Mouse (Mus musculus): ENCODE results near the gene Ube4a. TPM values are rescaled to one million over a fixed set of nuclear protein-coding genes. Genes with fewer than 3 reads are reported as not detected.
"Not testable (repeated sequence)": the region's sequence is repeated elsewhere in the genome, so short reads cannot be mapped to it uniquely, and the experiment has no call there.

Ube4a gene
- polyA plus RNA-seq, 1 experiment from 2014 or later: 39.0 TPM

DNA sequence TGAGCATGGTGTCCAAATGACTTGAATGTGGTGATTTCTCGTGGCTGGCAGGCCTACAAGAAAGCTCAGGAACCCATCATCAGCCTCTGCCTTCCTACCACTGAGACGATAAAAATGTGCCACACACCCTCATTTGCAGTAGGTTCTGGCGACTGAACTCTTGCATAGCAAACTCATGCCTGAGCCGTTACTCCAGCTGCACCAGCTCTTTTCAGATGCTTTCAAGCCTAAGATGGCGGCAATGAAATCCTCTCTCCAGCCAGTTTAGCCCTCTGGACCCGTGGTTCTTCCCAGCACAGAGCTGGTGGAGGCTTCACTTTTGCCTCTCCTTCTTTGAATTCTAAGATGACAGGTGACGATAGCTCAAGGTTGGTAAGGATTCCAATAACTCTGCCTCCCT is 14.4 kb upstream of the Ube4a start:
- no peak for ATAC-seq (replicated peaks)
- Histone ChIP-seq H3K27me3 (0 out of 2 replicates have a peak, but pooled peaks cover 4% of the 10 kb centered on the region), H3K36me3 (no peaks in the 10 kb centered on the region), H3K27ac (replicated peaks) (no peak overlapping the region), H3K4me2 (replicated peaks) (no peak overlapping the region), H3K9ac (replicated peaks) (no peak overlapping the region), H3K4me3 (no peak overlapping the region), H3K4me1 (no peaks in the 10 kb centered on the region), H3K9me3 (no peaks in the 10 kb centered on the region)
- WGBS: 75% methylated on average over 7 of the region's 7 CpGs

GRCm38 (mm10) chr9:44977813-44978212 is 12.4 kb upstream of the Ube4a start:
- no peak overlapping the region for H3K4me3 ChIP-seq
- H3K4me2 ChIP-seq (replicated peaks): no peak overlapping the region
- no peak for ATAC-seq (replicated peaks)
- H3K9ac ChIP-seq (replicated peaks): no peak overlapping the region
- WGBS: 70% methylated on average over 6 of the region's 6 CpGs
- peaks cover 6% of the 10 kb centered on the region; the same call in 1 of the 2 replicates for H3K27me3 ChIP-seq
- no peaks in the 10 kb centered on the region for H3K9me3 ChIP-seq
- H3K27ac ChIP-seq (replicated peaks): no peak overlapping the region
- H3K4me1 ChIP-seq: no peaks in the 10 kb centered on the region
- no peaks in the 10 kb centered on the region for H3K36me3 ChIP-seq

DNA sequence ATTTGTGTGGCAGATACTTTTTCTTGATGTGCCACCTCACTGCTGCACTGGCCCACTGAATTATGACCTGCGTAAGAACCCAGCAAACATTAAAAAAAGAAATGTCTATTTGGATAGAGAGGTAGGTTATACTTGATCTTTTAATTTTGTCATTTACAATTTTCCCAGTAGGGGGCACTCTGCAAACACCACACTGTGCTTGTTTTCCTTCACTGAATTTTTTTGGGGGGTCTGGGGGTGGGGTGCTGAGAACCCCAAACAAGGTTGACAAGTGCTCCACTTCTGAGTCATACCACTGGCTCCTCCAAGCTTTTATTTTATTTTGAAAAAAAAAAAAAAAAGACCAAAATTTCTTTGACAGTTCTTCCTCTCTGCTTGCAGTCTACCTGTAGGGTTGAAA is 4.0 kb upstream of the Ube4a start:
- Histone ChIP-seq H3K4me1 (peaks cover 13% of the 10 kb centered on the region), H3K27me3 (peaks cover 17% of the 10 kb centered on the region), H3K27ac (replicated peaks) (no peak overlapping the region), H3K9me3 (no peaks in the 10 kb centered on the region), H3K9ac (replicated peaks) (no peak overlapping the region), H3K36me3 (no peaks in the 10 kb centered on the region), H3K4me2 (replicated peaks) (no peak overlapping the region), H3K4me3 (no peak overlapping the region)
- 71% methylated on average over 1 of the region's 1 CpGs for WGBS
- no peak for ATAC-seq (replicated peaks)

DNA sequence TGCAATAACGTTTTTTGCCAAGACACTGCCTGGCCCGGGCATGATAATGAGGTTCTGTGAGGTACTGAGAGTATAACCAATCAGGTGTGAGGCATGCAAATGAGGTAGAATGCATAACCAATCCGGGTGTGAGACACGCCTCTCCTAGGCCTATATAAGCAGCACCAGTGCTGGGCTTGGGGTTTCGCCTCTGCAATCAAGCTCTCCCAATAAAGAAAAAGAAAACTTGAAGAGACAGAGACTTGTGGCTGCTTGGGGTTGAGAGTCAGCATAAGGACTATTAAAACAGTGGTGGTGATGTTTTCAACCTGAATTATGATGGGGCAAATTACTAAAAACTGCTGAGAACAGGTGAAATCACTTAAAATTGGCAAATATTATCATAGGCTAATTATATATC is 2.4 kb upstream of the Ube4a start:
- not testable (repeated sequence) for H3K4me3 ChIP-seq; H3K27ac ChIP-seq (replicated peaks); H3K36me3 ChIP-seq; H3K9ac ChIP-seq (replicated peaks); H3K4me2 ChIP-seq (replicated peaks); ATAC-seq (replicated peaks); H3K9me3 ChIP-seq
- Histone ChIP-seq H3K4me1 (peaks cover 18% of the 10 kb centered on the region), H3K27me3 (peaks cover 10% of the 10 kb centered on the region)
- 90% methylated on average over 5 of the region's 5 CpGs for WGBS

DNA sequence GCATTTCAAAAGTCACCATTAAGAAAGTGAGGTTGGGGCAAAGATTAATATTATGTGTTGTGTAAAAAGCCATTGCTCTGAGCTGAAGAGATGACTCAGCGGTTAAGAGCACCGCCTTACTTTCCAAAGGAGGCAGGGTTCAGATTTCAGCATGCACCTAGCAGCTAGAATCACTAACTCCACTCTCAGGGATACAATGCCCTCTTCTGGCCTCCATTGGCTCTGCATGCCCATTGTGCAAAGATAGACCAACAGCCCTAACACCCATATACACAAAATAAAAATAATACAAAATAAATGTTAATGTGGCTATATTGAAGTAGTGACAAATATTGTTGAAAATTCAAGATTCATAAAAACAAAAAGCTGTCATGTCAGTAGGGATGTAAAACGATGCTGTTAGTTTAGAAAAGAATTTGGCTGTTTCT is 1.4 kb upstream of the Ube4a start:
- peaks cover 18% of the 10 kb centered on the region for H3K4me1 ChIP-seq
- H3K4me3 ChIP-seq: no peak overlapping the region
- peaks cover 7% of the 10 kb centered on the region; the same call in 1 of the 2 replicates for H3K36me3 ChIP-seq
- H3K27ac ChIP-seq (replicated peaks): no peak overlapping the region
- 24% methylated on average over 3 of the region's 3 CpGs for WGBS
- ATAC-seq (replicated peaks): no peak
- H3K9me3 ChIP-seq: no peaks in the 10 kb centered on the region
- no peak overlapping the region for H3K9ac ChIP-seq (replicated peaks)
- H3K4me2 ChIP-seq (replicated peaks): no peak overlapping the region
- peaks cover 8% of the 10 kb centered on the region for H3K27me3 ChIP-seq

GRCm38 (mm10) chr9:44965833-44966466 is 550 bp upstream of the Ube4a start:
- peak overlapping the region; percentile 90 for H3K4me2 ChIP-seq (replicated peaks)
- no peak; the same call in 1 of the 2 replicates for ATAC-seq (replicated peaks)
- peaks cover 16% of the 10 kb centered on the region for H3K36me3 ChIP-seq
- 11% methylated on average over 10 of the region's 10 CpGs for WGBS
- H3K27ac ChIP-seq (replicated peaks): peak overlapping the region; percentile 73
- peaks cover 18% of the 10 kb centered on the region for H3K4me1 ChIP-seq
- no peaks in the 10 kb centered on the region for H3K9me3 ChIP-seq
- H3K4me3 ChIP-seq: peak overlapping the region; percentile 81
- peak overlapping the region; percentile 43 for H3K9ac ChIP-seq (replicated peaks)
- H3K27me3 ChIP-seq: peaks cover 8% of the 10 kb centered on the region

DNA sequence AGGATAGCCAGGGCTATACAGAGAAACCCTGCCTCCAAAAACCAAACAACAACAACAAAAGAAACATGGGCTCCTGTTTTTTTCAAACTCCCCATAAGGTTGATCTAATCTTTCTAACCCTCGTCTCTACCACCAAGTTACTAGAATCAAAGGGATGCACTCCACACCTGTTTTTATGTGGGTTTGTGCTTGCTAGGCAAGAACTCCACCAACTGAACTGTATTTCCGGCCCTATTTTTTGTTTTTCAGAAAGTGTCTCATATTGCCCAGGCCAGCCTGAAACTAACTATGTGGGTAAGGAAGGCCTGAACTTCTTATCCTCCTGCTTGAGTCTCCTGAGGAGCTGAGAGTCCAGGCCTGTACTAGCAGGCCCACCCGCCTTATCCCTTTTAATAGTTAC is 11.0 kb downstream of the Ube4a start:
- 87% methylated on average over 3 of the region's 3 CpGs for WGBS
- no peak overlapping the region for H3K9ac ChIP-seq (replicated peaks)
- no peak for ATAC-seq (replicated peaks)
- H3K27me3 ChIP-seq: no peaks in the 10 kb centered on the region
- H3K9me3 ChIP-seq: no peaks in the 10 kb centered on the region
- no peak overlapping the region for H3K4me2 ChIP-seq (replicated peaks)
- peaks cover 88% of the 10 kb centered on the region for H3K36me3 ChIP-seq
- no peak overlapping the region for H3K27ac ChIP-seq (replicated peaks)
- no peak overlapping the region for H3K4me3 ChIP-seq
- no peaks in the 10 kb centered on the region for H3K4me1 ChIP-seq

- H3K9ac ChIP-seq (replicated peaks): no peak overlapping the region
- no peak overlapping the region for H3K27ac ChIP-seq (replicated peaks)
- no peak overlapping the region for H3K4me3 ChIP-seq
- H3K27me3 ChIP-seq: no peaks in the 10 kb centered on the region
- no peaks in the 10 kb centered on the region for H3K9me3 ChIP-seq
- no peak overlapping the region for H3K4me2 ChIP-seq (replicated peaks)
- H3K4me1 ChIP-seq: no peaks in the 10 kb centered on the region
- 89% methylated on average over 5 of the region's 5 CpGs for WGBS
- H3K36me3 ChIP-seq: peaks cover 93% of the 10 kb centered on the region
- ATAC-seq (replicated peaks): no peak
Observed at GRCm38 (mm10) chr9:44947836-44948235, 17.6 kb downstream of the Ube4a start.

- no peak overlapping the region for H3K4me3 ChIP-seq
- H3K4me1 ChIP-seq: no peaks in the 10 kb centered on the region
- ATAC-seq (replicated peaks): no peak
- 90% methylated on average over 7 of the region's 7 CpGs for WGBS
- H3K27me3 ChIP-seq: no peaks in the 10 kb centered on the region
- H3K4me2 ChIP-seq (replicated peaks): no peak overlapping the region
- peaks cover 93% of the 10 kb centered on the region for H3K36me3 ChIP-seq
- no peak overlapping the region for H3K9ac ChIP-seq (replicated peaks)
- no peak overlapping the region for H3K27ac ChIP-seq (replicated peaks)
- H3K9me3 ChIP-seq: no peaks in the 10 kb centered on the region
Observed at GRCm38 (mm10) chr9:44946185-44946695, 19.2 kb downstream of the Ube4a start.

DNA sequence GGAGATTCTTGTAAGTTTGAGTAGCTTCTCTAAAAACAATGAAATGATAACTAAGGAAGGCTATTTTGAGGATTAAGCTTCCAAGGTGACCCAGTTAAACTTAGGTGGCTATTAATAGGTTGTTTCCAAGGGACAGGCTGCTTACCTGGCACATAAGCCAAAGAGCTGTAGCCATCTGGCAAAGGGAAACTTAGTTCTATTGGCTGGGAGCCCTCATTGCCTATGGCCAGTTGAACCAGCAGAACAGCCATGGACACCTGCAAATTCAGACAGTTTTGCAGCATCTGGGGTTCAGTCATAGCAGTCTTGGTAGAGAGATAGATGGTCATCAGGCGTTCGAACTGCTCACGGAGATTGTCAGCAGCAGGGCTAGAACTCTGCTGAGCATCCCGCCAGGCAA is 23.0 kb downstream of the Ube4a start:
- no peak overlapping the region for H3K27ac ChIP-seq (replicated peaks)
- no peaks in the 10 kb centered on the region for H3K27me3 ChIP-seq
- no peaks in the 10 kb centered on the region for H3K4me1 ChIP-seq
- H3K9me3 ChIP-seq: no peaks in the 10 kb centered on the region
- H3K9ac ChIP-seq (replicated peaks): no peak overlapping the region
- 95% methylated on average over 4 of the region's 4 CpGs for WGBS
- H3K4me3 ChIP-seq: no peak overlapping the region
- no peak for ATAC-seq (replicated peaks)
- peaks cover 91% of the 10 kb centered on the region for H3K36me3 ChIP-seq
- no peak overlapping the region for H3K4me2 ChIP-seq (replicated peaks)

- 88% methylated on average over 4 of the region's 4 CpGs for WGBS
- peaks cover 91% of the 10 kb centered on the region for H3K36me3 ChIP-seq
- no peak for ATAC-seq (replicated peaks)
Observed at GRCm38 (mm10) chr9:44941756-44942155, 23.6 kb downstream of the Ube4a start.

GRCm38 (mm10) chr9:44921543-44921942 is 43.9 kb downstream of the Ube4a start:
- Histone ChIP-seq H3K9ac (replicated peaks) (no peak overlapping the region), H3K27me3 (no peaks in the 10 kb centered on the region), H3K27ac (replicated peaks) (peak overlapping the region; percentile 97), H3K4me1 (peaks cover 22% of the 10 kb centered on the region), H3K9me3 (no peaks in the 10 kb centered on the region), H3K4me3 (peak overlapping the region; percentile 99), H3K36me3 (peaks cover under 1% of the 10 kb centered on the region; the same call in 1 of the 2 replicates), H3K4me2 (replicated peaks) (peak overlapping the region; percentile 90)
- 67% methylated on average over 2 of the region's 2 CpGs for WGBS
- no peak for ATAC-seq (replicated peaks)

More at GRCm38 (mm10) chr9:44941756-44942155, 23.6 kb downstream of the Ube4a start:
- Histone ChIP-seq H3K9ac (replicated peaks) (no peak overlapping the region), H3K4me3 (no peak overlapping the region), H3K27me3 (no peaks in the 10 kb centered on the region), H3K4me1 (no peaks in the 10 kb centered on the region), H3K27ac (replicated peaks) (no peak overlapping the region), H3K9me3 (no peaks in the 10 kb centered on the region), H3K4me2 (replicated peaks) (no peak overlapping the region)

GRCm38 (mm10) chr9:44921123-44921468 is 44.3 kb downstream of the Ube4a start:
- peak overlapping the region; percentile 97 for H3K27ac ChIP-seq (replicated peaks)
- WGBS: under 1% methylated on average over 8 of the region's 8 CpGs
- peak overlapping the region; percentile 96 for H3K9ac ChIP-seq (replicated peaks)
- peaks cover 22% of the 10 kb centered on the region for H3K4me1 ChIP-seq
- ATAC-seq (replicated peaks): peak; percentile 92
- H3K36me3 ChIP-seq: no peaks in the 10 kb centered on the region
- no peaks in the 10 kb centered on the region for H3K27me3 ChIP-seq
- H3K9me3 ChIP-seq: no peaks in the 10 kb centered on the region
- peak overlapping the region; percentile 99 for H3K4me3 ChIP-seq
- H3K4me2 ChIP-seq (replicated peaks): peak overlapping the region; percentile 90
